Mouse (Mus musculus) heart, embryonic 16.5 days (tissue): ENCODE data around the gene Fdx1l. TPM values are rescaled to one million over a fixed set of nuclear protein-coding genes. Genes with fewer than 3 reads are reported as not detected.
A peak's percentile ranks its signal among the peaks of the same experiment; 100 is the strongest.

Experiments used
- microRNA counts: library from miRNA; unstranded; fragments of <30 nt; microRNA quantifications from one replicate; lab custom pipeline; 2016
- microRNA-seq: library from miRNA; unstranded; fragments of <30 nt; microRNA quantifications from one replicate; pipeline ENCODE4, GENCODE M21; 2017
- polyA plus RNA-seq: library from polyadenylated mRNA; unstranded; fragments of >200 nt; fragmentation: Nextera tagmentation; extraction: Ambion mirVana; gene quantifications from 2 replicates; pipeline ENCODE4 v1.2.1, GENCODE M21; 2015

Gene Fdx1l
- polyA plus RNA-seq, 1 experiment from 2014 or later, result 47.9 TPM

MicroRNAs within 50 kb of the gene (microRNA counts, 519-probe panel; counts per million panel counts)
- 2,759 counts per million, percentile 72 among the panel's probes with 10 or more counts for microRNA mmu-miR-1900 (lab: Ali Mortazavi, UCI)

Small RNA genes within 50 kb of the gene (microRNA-seq; reads per million reads assigned to microRNA genes)
- not detected for gene Mir1900
- 1.2 reads per million for gene Mir7082

Other genes with a start within 250 kb of the Fdx1l start
- 11.4 and 13.4 TPM in 2 replicates for gene A230050P20Rik, start 205.0 kb downstream of the Fdx1l start, polyA plus RNA-seq
- gene Angptl6, start 193.9 kb downstream of the Fdx1l start, polyA plus RNA-seq, result 3.8 and 4.0 TPM in 2 replicates
- gene Ppan, start 185.4 kb downstream of the Fdx1l start, polyA plus RNA-seq, result 36.4 and 44.3 TPM in 2 replicates
- 208 and 209 TPM in 2 replicates for gene Eif3g, start 175.0 kb downstream of the Fdx1l start, polyA plus RNA-seq
- 56.1 and 63.1 TPM in 2 replicates for gene Dnmt1, start 113.7 kb downstream of the Fdx1l start, polyA plus RNA-seq
- gene S1pr2, start 96.8 kb downstream of the Fdx1l start, polyA plus RNA-seq, result 18.2 and 23.7 TPM in 2 replicates
- gene Mrpl4, start 70.9 kb downstream of the Fdx1l start, polyA plus RNA-seq, result 170 and 173 TPM in 2 replicates
- 23.8 and 29.6 TPM in 2 replicates for gene Icam1, start 57.6 kb downstream of the Fdx1l start, polyA plus RNA-seq
- gene Icam4, start 44.2 kb downstream of the Fdx1l start, polyA plus RNA-seq, result 2.0 and 3.0 TPM in 2 replicates
- 0.08 TPM in 1 of 2 replicates, not detected in the other for gene Icam5, start 41.5 kb downstream of the Fdx1l start, polyA plus RNA-seq
- 0.72 and 0.77 TPM in 2 replicates for gene Zglp1, start 6.5 kb downstream of the Fdx1l start, polyA plus RNA-seq
- 0.22 and 0.56 TPM in 2 replicates for gene Gm49373, start 518 bp downstream of the Fdx1l start, polyA plus RNA-seq
- gene Gm38431, start 18.4 kb upstream of the Fdx1l start, polyA plus RNA-seq, result 2.0 and 2.3 TPM in 2 replicates
- gene Raver1, start 18.4 kb upstream of the Fdx1l start, polyA plus RNA-seq, result 41.4 and 49.3 TPM in 2 replicates
- gene Tyk2, start 57.6 kb upstream of the Fdx1l start, polyA plus RNA-seq, result 15.8 and 16.2 TPM in 2 replicates
- 226 and 279 TPM in 2 replicates for gene Cdc37, start 76.4 kb upstream of the Fdx1l start, polyA plus RNA-seq
- 15.0 and 16.7 TPM in 2 replicates for gene Pde4a, start 92.1 kb upstream of the Fdx1l start, polyA plus RNA-seq
- gene Keap1, start 165.7 kb upstream of the Fdx1l start, polyA plus RNA-seq, result 51.5 and 54.6 TPM in 2 replicates
- 0.09 and 0.16 TPM in 2 replicates for gene S1pr5, start 174.8 kb upstream of the Fdx1l start, polyA plus RNA-seq
- gene Atg4d, start 191.7 kb upstream of the Fdx1l start, polyA plus RNA-seq, result 58.8 and 63.9 TPM in 2 replicates
- gene Kri1, start 214.4 kb upstream of the Fdx1l start, polyA plus RNA-seq, result 10.5 and 13.2 TPM in 2 replicates
- gene Cdkn2d, start 217.8 kb upstream of the Fdx1l start, polyA plus RNA-seq, result 105 and 110 TPM in 2 replicates
- gene Ap1m2, start 238.7 kb upstream of the Fdx1l start, polyA plus RNA-seq, result 5.3 and 5.7 TPM in 2 replicates
- 74.4 and 75.1 TPM in 2 replicates for gene Slc44a2, start 247.1 kb upstream of the Fdx1l start, polyA plus RNA-seq